Mouse (Mus musculus): ENCODE measurements around the gene Myo18a. TPM values are rescaled to one million over a fixed set of nuclear protein-coding genes. Genes with fewer than 3 reads are reported as not detected.

The Myo18a gene
- polyA plus RNA-seq, 1 experiment from 2014 or later, result 43.7 TPM

DNA sequence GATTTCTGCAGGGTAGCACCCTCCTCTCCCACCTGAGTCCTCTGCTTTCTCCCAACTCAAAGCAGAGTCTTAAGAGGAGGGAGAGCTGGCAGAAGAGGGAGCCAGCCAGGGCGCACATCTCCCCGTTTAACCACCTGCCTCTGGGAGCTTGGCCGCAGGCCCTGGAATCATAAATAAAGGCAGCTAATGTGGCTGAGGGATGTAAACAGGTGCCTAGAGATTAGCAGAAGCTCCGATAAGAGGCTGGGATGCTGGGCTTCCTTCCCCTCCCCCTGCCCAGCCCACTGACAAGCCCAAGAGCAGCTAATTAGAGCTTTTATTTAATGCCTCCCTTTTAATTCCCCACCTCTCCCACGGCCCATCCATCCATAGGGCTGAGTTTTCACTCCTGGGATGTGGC lies 85.1 kb downstream of the Myo18a start:
- H3K27ac ChIP-seq (replicated peaks), result peak overlapping the region; percentile 54
- H3K36me3 ChIP-seq, result peaks cover 39% of the 10 kb centered on the region
- H3K9me3 ChIP-seq, result no peaks in the 10 kb centered on the region
- H3K4me2 ChIP-seq, result no peak overlapping the region
- no peaks in the 10 kb centered on the region for H3K27me3 ChIP-seq
- peaks cover 66% of the 10 kb centered on the region for H3K4me1 ChIP-seq (replicated peaks)
- H3K9ac ChIP-seq, result no peak overlapping the region
- 23% methylated on average over 5 of the region's 5 CpGs for WGBS
- no peak overlapping the region for H3K4me3 ChIP-seq
- no peak for ATAC-seq (ENCODE audit: low FRiP score, low read depth)

DNA sequence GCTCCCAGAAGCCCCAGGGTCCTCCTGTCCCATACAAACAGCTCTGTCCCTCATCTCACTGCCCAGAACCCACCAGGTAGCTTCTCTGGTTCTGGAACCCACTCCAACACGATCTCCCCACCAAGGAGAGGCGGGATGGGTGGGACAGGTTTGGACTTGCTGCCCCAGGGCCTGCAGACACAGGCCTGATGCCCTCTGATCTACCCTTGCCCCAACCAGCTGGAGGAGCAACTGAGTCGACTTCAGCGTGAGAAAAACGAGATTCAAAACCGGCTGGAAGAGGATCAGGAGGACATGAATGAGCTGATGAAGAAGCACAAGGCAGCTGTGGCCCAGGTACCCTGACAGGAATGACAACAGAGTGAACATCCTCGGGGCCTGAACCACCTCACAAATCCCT lies 86.1 kb downstream of the Myo18a start:
- Histone ChIP-seq H3K36me3 (peaks cover 36% of the 10 kb centered on the region), H3K9me3 (no peaks in the 10 kb centered on the region), H3K4me1 (replicated peaks) (peaks cover 60% of the 10 kb centered on the region), H3K9ac (no peak overlapping the region), H3K4me3 (no peak overlapping the region), H3K4me2 (no peak overlapping the region), H3K27me3 (no peaks in the 10 kb centered on the region), H3K27ac (replicated peaks) (peak overlapping the region; percentile 54)
- no peak for ATAC-seq (ENCODE audit: low FRiP score, low read depth)
- WGBS, result 79% methylated on average over 7 of the region's 7 CpGs

DNA sequence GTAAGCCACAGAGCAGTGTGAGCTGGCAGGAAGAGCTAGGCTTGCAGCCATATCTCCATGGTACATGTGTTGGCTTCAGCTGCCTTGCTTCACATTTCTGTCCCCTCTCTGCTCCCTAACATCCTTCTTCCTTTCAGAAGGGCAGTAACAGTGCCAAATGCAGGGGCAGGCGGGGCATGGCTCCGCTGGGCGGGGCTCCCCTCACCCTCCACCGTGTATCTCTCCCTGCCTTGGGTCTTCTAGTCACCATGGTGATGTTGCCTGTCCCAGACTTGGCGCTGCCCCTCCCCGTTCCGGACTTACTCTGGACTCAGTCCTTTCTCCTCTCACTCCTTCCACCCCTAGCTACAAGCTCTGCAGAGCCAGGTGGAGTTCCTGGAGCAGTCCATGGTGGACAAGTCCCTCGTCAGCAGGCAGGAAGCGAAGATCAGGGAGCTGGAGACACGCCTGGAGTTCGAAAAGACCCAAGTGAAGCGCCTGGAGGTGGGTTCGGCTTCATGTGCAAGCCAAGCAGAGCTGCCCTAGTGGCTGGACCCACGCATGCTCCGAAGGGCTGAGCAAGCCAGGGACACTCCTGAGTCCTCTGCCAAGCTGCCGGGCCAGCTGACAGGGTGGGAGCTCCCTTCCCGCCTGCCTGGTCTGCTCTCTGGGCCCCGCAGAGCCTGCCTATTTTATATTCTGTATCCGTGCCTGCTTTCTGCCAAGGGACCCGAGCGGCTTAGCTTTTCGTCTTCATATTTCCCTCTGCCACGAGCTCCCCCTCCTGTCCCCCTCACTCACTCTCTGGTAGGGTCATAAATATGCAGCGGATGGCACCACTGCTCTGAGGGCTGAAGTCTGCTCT lies 87.6 kb downstream of the Myo18a start:
- ATAC-seq (ENCODE audit: low FRiP score, low read depth), result peak; percentile 89
- Histone ChIP-seq H3K4me1 (replicated peaks) (peaks cover 72% of the 10 kb centered on the region), H3K27me3 (no peaks in the 10 kb centered on the region), H3K36me3 (peaks cover 30% of the 10 kb centered on the region), H3K4me2 (peak overlapping the region; percentile 31), H3K9me3 (no peaks in the 10 kb centered on the region), H3K4me3 (no peak overlapping the region), H3K27ac (replicated peaks) (peak overlapping the region; percentile 89), H3K9ac (0 out of 2 replicates have a peak overlapping the region, but pooled peaks have one; percentile 11)
- 15% methylated on average over 24 of the region's 24 CpGs for WGBS

DNA sequence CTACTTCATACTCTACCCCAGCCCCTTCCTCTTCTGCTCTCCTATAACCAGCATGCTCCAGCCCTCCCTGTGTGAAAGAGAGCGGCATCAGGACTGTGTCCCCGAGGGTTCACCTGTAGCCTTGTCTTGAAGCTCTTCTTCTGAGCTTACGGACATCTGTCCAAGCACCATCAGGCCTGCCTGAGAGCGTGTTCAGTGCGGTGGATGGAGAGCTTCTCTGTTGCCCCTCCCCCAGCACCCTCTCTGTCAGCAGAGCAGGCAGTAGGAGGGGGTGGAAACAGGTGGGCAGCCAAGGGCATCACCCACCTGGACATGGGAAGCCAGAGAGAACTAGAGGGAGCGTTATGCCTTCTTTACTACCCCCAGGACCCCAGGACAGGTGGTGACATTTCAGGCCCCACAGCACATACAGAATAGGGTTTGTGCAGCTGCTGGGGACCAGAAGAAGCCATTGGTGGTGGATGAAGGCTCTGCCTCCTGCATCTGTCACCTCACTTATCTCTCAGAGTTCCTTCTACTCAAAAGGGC lies 88.5 kb downstream of the Myo18a start:
- Histone ChIP-seq H3K36me3 (peaks cover 21% of the 10 kb centered on the region), H3K9me3 (no peaks in the 10 kb centered on the region), H3K4me3 (no peak overlapping the region), H3K27ac (replicated peaks) (peak overlapping the region; percentile 89), H3K4me2 (peak overlapping the region; percentile 26), H3K27me3 (no peaks in the 10 kb centered on the region), H3K9ac (peak overlapping the region; percentile 14; the same call in 1 of the 2 replicates), H3K4me1 (replicated peaks) (peaks cover 81% of the 10 kb centered on the region)
- 41% methylated on average over 6 of the region's 6 CpGs for WGBS
- peak; percentile 10; the same call in 1 of the 2 replicates for ATAC-seq (ENCODE audit: low FRiP score, low read depth)

DNA sequence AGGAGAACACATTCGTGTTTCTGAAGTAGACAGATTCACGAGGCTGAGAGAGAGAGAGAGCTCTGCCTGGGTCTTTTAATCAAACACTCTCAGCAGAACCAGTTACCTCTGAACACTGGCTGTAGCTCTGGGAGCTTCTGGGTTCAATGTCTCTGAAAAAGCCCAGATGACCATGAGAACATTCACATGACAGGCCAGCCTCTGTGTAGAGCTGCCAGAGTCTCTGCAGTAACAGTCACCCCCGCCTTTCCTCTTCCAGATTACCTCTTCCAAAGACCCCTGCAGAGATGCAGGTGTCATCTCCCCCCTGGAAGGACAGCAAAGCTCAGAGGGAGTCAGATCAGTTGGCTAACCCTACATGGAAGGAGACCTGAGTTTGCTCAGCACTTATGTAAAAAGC lies 89.1 kb downstream of the Myo18a start:
- H3K9ac ChIP-seq, result no peak overlapping the region
- WGBS, result 60% methylated on average over 3 of the region's 3 CpGs
- no peak for ATAC-seq (ENCODE audit: low FRiP score, low read depth)
- no peak overlapping the region for H3K4me3 ChIP-seq
- no peaks in the 10 kb centered on the region for H3K27me3 ChIP-seq
- peak overlapping the region; percentile 89 for H3K27ac ChIP-seq (replicated peaks)
- no peaks in the 10 kb centered on the region for H3K9me3 ChIP-seq
- H3K36me3 ChIP-seq, result peaks cover 15% of the 10 kb centered on the region
- H3K4me1 ChIP-seq (replicated peaks), result peaks cover 83% of the 10 kb centered on the region
- H3K4me2 ChIP-seq, result no peak overlapping the region

DNA sequence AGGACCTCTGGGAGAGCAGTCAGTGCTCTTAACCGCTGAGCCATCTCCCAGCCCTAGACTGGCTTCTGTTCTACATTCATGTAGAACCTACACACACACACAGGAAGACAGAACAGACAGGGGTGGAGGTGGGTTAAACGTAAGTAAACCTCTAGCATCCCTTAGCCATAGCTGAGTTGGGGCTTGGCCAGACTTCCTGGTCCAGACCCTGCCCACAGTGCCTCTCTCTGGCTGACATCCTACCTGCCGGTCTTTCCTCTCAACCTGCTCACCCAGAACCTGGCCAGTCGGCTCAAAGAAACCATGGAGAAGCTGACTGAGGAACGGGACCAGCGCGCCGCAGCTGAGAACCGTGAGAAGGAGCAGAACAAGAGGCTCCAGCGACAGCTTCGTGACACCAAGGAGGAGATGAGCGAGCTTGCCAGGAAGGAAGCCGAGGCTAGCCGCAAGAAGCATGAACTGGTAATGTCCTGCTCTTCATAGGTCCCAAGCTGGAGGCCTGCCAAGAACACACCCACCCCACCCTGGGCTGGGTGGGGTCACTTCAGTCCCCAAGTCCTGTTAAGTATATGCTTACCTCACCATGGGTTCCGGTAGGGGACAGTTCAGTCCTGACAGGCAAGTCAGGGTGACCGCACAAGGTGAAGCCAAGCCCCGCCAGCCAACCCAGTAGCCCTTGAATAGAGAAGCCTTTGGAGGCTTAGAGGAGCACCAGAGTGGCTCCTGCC lies 90.1 kb downstream of the Myo18a start:
- peaks cover 17% of the 10 kb centered on the region for H3K36me3 ChIP-seq
- no peak overlapping the region for H3K4me2 ChIP-seq
- H3K4me1 ChIP-seq (replicated peaks), result peaks cover 83% of the 10 kb centered on the region
- no peak overlapping the region for H3K27ac ChIP-seq (replicated peaks)
- no peak overlapping the region for H3K4me3 ChIP-seq
- no peaks in the 10 kb centered on the region for H3K27me3 ChIP-seq
- H3K9me3 ChIP-seq, result no peaks in the 10 kb centered on the region
- ATAC-seq (ENCODE audit: low FRiP score, low read depth), result no peak
- WGBS, result 93% methylated on average over 17 of the region's 17 CpGs
- H3K9ac ChIP-seq, result no peak overlapping the region

DNA sequence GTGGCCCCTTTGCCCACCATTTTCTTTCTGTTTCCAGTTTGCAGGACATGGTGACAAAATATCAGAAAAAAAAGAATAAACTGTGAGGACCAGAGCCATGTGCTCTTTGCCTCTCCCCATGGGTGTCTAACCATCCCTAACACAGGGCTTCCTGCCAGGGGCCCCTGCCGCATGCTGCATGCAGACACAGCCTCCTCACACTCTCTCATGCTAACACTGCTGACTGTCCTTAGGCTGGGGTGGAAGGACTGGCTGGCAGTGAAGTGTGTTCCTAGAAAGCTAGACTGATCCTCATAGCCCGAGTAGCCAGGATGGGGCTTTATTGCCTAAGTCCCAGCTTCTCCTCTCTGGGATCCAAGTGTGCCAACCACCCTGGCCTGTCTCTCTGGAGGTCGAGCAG lies 91.6 kb downstream of the Myo18a start:
- 52% methylated on average over 3 of the region's 3 CpGs for WGBS
- H3K27ac ChIP-seq (replicated peaks), result peak overlapping the region; percentile 58
- peaks cover 17% of the 10 kb centered on the region for H3K36me3 ChIP-seq
- ATAC-seq (ENCODE audit: low FRiP score, low read depth), result no peak
- H3K4me1 ChIP-seq (replicated peaks), result peaks cover 83% of the 10 kb centered on the region
- H3K9me3 ChIP-seq, result no peaks in the 10 kb centered on the region
- no peak overlapping the region for H3K9ac ChIP-seq
- no peak overlapping the region for H3K4me2 ChIP-seq
- H3K27me3 ChIP-seq, result no peaks in the 10 kb centered on the region
- no peak overlapping the region for H3K4me3 ChIP-seq

DNA sequence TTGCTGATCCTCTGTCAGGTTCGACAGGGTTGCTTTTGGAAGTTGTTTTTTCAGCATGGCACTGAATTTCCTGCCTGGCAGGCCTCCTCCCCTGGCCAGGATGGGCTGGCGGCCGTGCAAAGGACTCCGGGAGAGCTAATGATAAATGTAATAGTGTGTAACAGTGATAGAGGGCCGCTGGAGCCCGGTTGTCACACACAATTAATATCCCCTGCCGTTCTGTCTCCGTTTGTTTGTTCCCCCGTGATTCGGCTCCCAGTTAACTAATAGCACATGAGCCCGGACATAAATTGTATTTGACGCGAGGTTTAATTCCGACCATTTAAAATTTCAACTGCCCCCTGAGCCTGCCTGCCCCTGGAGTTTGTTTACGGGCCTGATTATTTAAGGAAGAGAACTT lies 92.3 kb downstream of the Myo18a start:
- WGBS, result 23% methylated on average over 15 of the region's 15 CpGs
- no peaks in the 10 kb centered on the region for H3K27me3 ChIP-seq
- H3K36me3 ChIP-seq, result peaks cover 17% of the 10 kb centered on the region
- ATAC-seq (ENCODE audit: low FRiP score, low read depth), result no peak
- H3K27ac ChIP-seq (replicated peaks), result peak overlapping the region; percentile 58
- peaks cover 77% of the 10 kb centered on the region for H3K4me1 ChIP-seq (replicated peaks)
- H3K9ac ChIP-seq, result no peak overlapping the region
- H3K9me3 ChIP-seq, result no peaks in the 10 kb centered on the region
- no peak overlapping the region for H3K4me3 ChIP-seq
- no peak overlapping the region for H3K4me2 ChIP-seq

DNA sequence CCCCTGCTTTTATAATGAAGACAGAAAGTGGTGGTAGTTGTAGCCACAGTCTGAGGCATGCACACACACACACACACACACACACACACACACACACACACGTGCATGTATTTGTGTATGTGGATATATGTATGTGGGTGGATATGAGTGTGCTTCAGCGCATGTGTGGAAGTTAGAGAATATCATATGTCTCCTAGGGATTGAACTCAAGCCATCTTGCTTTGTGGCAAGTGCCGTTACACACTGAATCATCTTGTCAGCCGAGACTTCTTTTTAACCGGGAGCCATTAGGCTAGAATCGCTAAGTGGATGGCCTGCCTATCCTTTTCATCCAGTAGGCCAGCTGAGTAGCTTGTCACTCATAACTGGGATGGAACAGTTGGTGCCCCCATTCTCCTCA lies 94.0 kb downstream of the Myo18a start:
- Histone ChIP-seq H3K9me3 (no peaks in the 10 kb centered on the region), H3K4me2 (no peak overlapping the region), H3K27me3 (no peaks in the 10 kb centered on the region), H3K4me3 (no peak overlapping the region), H3K4me1 (replicated peaks) (peaks cover 71% of the 10 kb centered on the region), H3K36me3 (peaks cover 20% of the 10 kb centered on the region), H3K27ac (replicated peaks) (peak overlapping the region; percentile 58), H3K9ac (no peak overlapping the region)
- no peak for ATAC-seq (ENCODE audit: low FRiP score, low read depth)
- WGBS, result 75% methylated on average over 6 of the region's 6 CpGs

DNA sequence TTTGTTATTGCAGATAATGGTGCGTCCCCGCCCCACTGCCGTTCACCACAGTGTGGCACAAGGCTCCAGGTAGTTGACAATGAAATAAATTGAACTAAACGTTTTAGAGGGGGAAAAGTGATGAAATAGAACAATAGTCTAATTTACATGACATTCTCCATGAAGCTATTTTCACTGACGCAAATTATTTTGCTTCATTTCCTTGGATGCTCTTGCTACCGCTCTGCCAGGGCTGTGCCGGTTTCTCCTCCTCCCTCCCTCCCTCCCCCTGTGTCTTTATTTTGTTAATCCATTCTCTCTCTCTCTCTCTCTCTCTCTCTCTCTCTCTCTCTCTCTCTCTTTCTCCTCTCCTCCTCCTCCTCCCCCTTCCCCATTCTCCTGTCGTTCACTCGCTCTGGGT lies 95.5 kb downstream of the Myo18a start:
- H3K4me1 ChIP-seq (replicated peaks), result peaks cover 68% of the 10 kb centered on the region

DNA sequence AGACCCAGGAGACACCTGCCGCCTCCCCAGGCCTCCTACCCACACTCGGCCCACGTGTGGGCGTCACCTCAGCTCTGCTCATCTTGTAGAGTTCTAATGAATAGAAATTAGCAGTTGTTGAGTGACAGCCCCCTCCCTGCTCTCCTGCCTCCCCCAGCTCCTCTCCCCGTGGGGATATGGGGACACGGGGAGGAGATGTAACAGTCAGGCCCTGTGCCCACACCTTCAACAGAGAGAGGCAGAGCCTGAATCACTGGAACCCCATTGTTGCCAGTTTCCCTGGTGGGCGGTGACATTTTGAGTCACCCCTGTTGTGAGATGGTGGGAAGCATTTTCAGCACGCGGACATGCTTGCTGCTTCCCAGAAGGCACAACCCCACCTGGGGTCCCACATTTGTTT lies 97.9 kb downstream of the Myo18a start:
- 71% methylated on average over 9 of the region's 9 CpGs for WGBS
- no peak for ATAC-seq (ENCODE audit: low FRiP score, low read depth)

More for the DNA sequence above, 95.5 kb downstream of the Myo18a start:
- Histone ChIP-seq H3K27ac (replicated peaks) (peak overlapping the region; percentile 79), H3K27me3 (no peaks in the 10 kb centered on the region), H3K9ac (no peak overlapping the region), H3K36me3 (peaks cover 8% of the 10 kb centered on the region; the same call in 1 of the 2 replicates), H3K4me3 (no peak overlapping the region), H3K9me3 (no peaks in the 10 kb centered on the region), H3K4me2 (no peak overlapping the region)
- ATAC-seq (ENCODE audit: low FRiP score, low read depth), result no peak
- WGBS, result 28% methylated on average over 9 of the region's 9 CpGs

DNA sequence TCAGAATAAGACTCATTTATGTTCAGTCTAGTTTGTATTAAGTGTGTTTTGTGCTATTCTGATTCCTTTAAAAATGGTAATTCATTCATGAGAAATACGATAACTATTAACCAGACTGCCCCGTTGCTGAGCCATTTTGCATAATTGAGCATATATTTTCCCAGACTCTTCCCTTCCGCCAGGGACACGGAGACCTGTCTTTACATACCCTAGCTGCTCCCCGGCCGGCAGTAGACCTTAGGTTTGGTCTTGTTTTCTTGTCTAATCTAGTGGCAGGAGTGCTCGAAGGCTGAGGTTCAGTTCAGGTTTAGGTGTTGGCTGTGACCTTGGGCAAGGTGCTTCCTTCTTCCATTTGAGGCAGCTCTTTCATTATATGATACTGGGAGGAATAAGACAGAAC lies 99.8 kb downstream of the Myo18a start:
- Histone ChIP-seq H3K4me2 (no peak overlapping the region), H3K9me3 (no peaks in the 10 kb centered on the region), H3K9ac (no peak overlapping the region), H3K4me1 (replicated peaks) (peaks cover 43% of the 10 kb centered on the region), H3K4me3 (no peak overlapping the region), H3K36me3 (0 out of 2 replicates have a peak, but pooled peaks cover 4% of the 10 kb centered on the region), H3K27me3 (no peaks in the 10 kb centered on the region), H3K27ac (replicated peaks) (no peak overlapping the region)
- 64% methylated on average over 7 of the region's 7 CpGs for WGBS
- no peak for ATAC-seq (ENCODE audit: low FRiP score, low read depth)

More for the DNA sequence above, 97.9 kb downstream of the Myo18a start:
- Histone ChIP-seq H3K9me3 (no peaks in the 10 kb centered on the region), H3K4me1 (replicated peaks) (peaks cover 46% of the 10 kb centered on the region), H3K4me3 (no peak overlapping the region), H3K4me2 (no peak overlapping the region), H3K27me3 (no peaks in the 10 kb centered on the region), H3K9ac (no peak overlapping the region), H3K36me3 (peaks cover 8% of the 10 kb centered on the region; the same call in 1 of the 2 replicates), H3K27ac (replicated peaks) (no peak overlapping the region)
